Mouse (Mus musculus) G1E (cell line): Measurements from ENCODE around the gene Myo10.

Experiments
- CTCF ChIP-seq: IDR thresholded peaks from 2 replicates; pipeline ENCODE4 v1.5.1; 2012; ENCODE audit warnings: low read depth, low read length, inconsistent platforms, mixed read lengths
- GATA1 ChIP-seq: IDR thresholded peaks from 2 replicates; pipeline ENCODE4 v1.6.1; 2012; ENCODE audit warnings: borderline replicate concordance, low read length, inconsistent platforms, mixed read lengths
- POLR2AphosphoS5 ChIP-seq: IDR thresholded peaks from 2 replicates; pipeline ENCODE4 v1.6.1; 2012; ENCODE audit warnings: low read depth, low read length, inconsistent platforms; ENCODE audit not compliant: insufficient replicate concordance

- no peak for TF ChIP-seq GATA1
- TF ChIP-seq CTCF = no peak
- TF ChIP-seq POLR2AphosphoS5 = no peak
Measured at GRCm38 (mm10) chr15:25645862-25646261, 23.5 kb downstream of the Myo10 start.
